Mouse (Mus musculus) embryonic fibroblast, embryonic 13.5 days (primary cell): ENCODE measurements around the gene Nop58.

Experiments
- CTCF ChIP-seq: IDR thresholded peaks from 2 replicates; pipeline ENCODE4 v1.5.1; 2011; ENCODE audit warnings: mild to moderate bottlenecking, control low read depth, low read length, moderate library complexity, borderline replicate concordance; ENCODE audit not compliant: insufficient read depth
- POLR2A ChIP-seq: IDR thresholded peaks from 2 replicates; pipeline ENCODE4 v1.6.1; 2011; ENCODE audit warnings: low read depth, mild to moderate bottlenecking, control low read depth, low read length, moderate library complexity

- TF ChIP-seq CTCF (no peak), POLR2A (no peak)
Observed at GRCm38 (mm10) chr1:59668871-59669270, 15.9 kb upstream of the Nop58 start.
